Mouse (Mus musculus) heart, adult 2 months (tissue): Measurements from ENCODE around the gene Mrps10. TPM values are rescaled to one million over a fixed set of nuclear protein-coding genes. Genes with fewer than 3 reads are reported as not detected.
A peak's percentile ranks its signal among the peaks of the same experiment; 100 is the strongest.

Experiments
- DNase-seq, 2 experiments: peaks; one replicate each; pipeline ENCODE4 v3.0.0; 2021
- H3K27ac ChIP-seq: fragments of 200-600 bp; 2 replicates; pipeline ENCODE4 v1.8.1; 2022
- H3K27me3 ChIP-seq: fragments of 200-500 bp; 2 replicates; pipeline ENCODE4 v1.6.1; 2012; ENCODE audit warnings: mild to moderate bottlenecking, low read length, inconsistent platforms, mixed read lengths; ENCODE audit not compliant: control insufficient read depth, insufficient read depth
- H3K36me3 ChIP-seq: fragments of 200-500 bp; 2 replicates; pipeline ENCODE4 v1.6.1; 2012; ENCODE audit warnings: low read length, inconsistent platforms; ENCODE audit not compliant: control insufficient read depth, insufficient read depth
- H3K4me1 ChIP-seq: fragments of 200-500 bp; 2 replicates; pipeline ENCODE4 v1.6.1; 2011; ENCODE audit warnings: low read length; ENCODE audit not compliant: control insufficient read depth, insufficient read depth
- H3K4me3 ChIP-seq: fragments of 200-600 bp; 2 replicates; pipeline ENCODE4 v1.8.1; 2022
- H3K79me2 ChIP-seq: fragments of 200-500 bp; replicated peaks from 2 replicates; pipeline ENCODE4 v1.6.1; 2012; ENCODE audit warnings: mild to moderate bottlenecking, inconsistent platforms, low read length, moderate library complexity, mixed read lengths; ENCODE audit not compliant: control insufficient read depth, insufficient read depth
- H3K9ac ChIP-seq: fragments of 200-500 bp; 2 replicates; pipeline ENCODE4 v1.6.1; 2012; ENCODE audit warnings: low read depth, mild to moderate bottlenecking, control low read depth, inconsistent platforms, low read length, mixed read lengths
- CTCF ChIP-seq: fragments of 200-600 bp; IDR thresholded peaks from 2 replicates; pipeline ENCODE4 v1.8.1; 2022; ENCODE audit warnings: antibody characterized with exemption, mild to moderate bottlenecking, moderate library complexity
- EP300 ChIP-seq: fragments of 200-500 bp; IDR thresholded peaks from 2 replicates; pipeline ENCODE4 v1.6.1; 2011; ENCODE audit warnings: low read depth, low read length, control low read depth; ENCODE audit not compliant: insufficient read depth
- POLR2A ChIP-seq: fragments of 200-500 bp; IDR thresholded peaks from 2 replicates; pipeline ENCODE4 v1.6.1; 2011; ENCODE audit warnings: mild to moderate bottlenecking, low read depth, low read length, control low read depth; ENCODE audit not compliant: insufficient read depth
- WGBS: fragments of 180-500 bp; shearing (Covaris S2); methylation state at CpG from one replicate; pipeline ENCODE4 v1.1.7; 2018; 5-methylcytosine and 5-hydroxymethylcytosine counted together
- intact Hi-C: fragments of 180-260 bp; cut with DNase I; formaldehyde crosslinking; loops from one replicate; pipeline ENCODE4 v1.15.1; 2025
- long read RNA-seq: library from polyadenylated mRNA; stranded (forward); transcript quantifications from one replicate; pipeline ENCODE4 v2.0.0, GENCODE M21; 2021
- polyA plus RNA-seq: library from polyadenylated mRNA; depleted of rRNA; stranded (reverse); fragments of >200 nt; gene quantifications from 2 replicates; pipeline ENCODE4 v1.2.3, GENCODE M21; 2012; rRNA removed
- total RNA-seq, 2 experiments: library from RNA; stranded (reverse); gene quantifications; 2 replicates each; pipeline ENCODE4 v1.2.3; 2021

The Mrps10 gene
- 10 to 100 TPM; 18.2 to 22.5 TPM for total RNA-seq
- 19.9 and 25.9 TPM in 2 replicates for polyA plus RNA-seq
- long read RNA-seq, transcript Mrps10-204 (7 exons, 1,017 nt), result major isoform, 11 of 23 reads
- long read RNA-seq, transcript Mrps10-203 (7 exons, 1,018 nt), result major isoform, 11 of 23 reads
- long read RNA-seq, partial matches to known transcripts, result 0 of 23 reads
- long read RNA-seq, other reads (novel, unspliced or antisense), result 1 of 23 reads

DNA sequence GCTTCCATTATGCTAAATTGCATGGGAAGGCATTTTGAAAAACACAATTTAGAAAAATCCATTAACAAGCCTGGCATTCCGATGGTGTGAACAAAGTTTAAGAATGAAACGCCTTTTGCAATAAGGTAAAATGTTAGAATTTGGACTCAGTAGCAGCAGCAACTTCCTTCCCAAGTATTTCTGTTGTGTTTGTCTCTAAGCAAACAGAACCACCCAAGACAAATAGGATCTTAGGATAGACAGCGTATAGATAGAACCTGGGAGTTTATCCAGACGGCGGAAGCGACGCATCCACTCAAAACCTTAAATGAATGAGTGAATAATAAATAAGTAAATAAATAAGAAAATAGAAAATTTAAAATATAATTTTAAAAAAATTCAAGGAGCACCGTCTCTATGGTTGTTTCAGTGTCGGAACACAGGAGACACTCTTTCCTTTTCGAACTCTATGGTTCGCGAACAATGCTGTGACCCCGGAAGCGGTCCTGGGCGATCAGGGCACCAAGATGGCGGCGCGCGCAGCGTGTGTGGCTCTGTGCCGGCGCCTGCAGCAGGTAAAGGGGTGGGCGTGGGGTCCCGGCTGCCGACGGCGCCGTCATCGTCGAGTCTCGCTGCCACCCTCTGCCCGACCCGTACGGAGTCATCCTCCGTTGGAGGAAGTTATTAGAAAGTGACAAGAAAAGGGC is at the start of gene Mrps10:
Mrps10 (plus strand) TSS at position 487 of the 686 bp plus-strand sequence.
- H3K4me3 ChIP-seq, result peak within 1 kb of the TSS; percentile 94
- no peaks in the 10 kb centered on the region for H3K79me2 ChIP-seq
- WGBS, result 4% methylated on average over 35 of the region's 35 CpGs
- peak; percentile 84 to 86 for DNase-seq
- H3K4me1 ChIP-seq, result no peaks in the 10 kb centered on the region
- no peaks in the 10 kb centered on the region for H3K27me3 ChIP-seq
- no peaks in the 10 kb centered on the region; the same call in 1 of the 2 replicates for H3K36me3 ChIP-seq
- TF ChIP-seq CTCF (0 out of 2 replicates have a peak, but pooled peaks have one; percentile 16), POLR2A (peak; percentile 56; the same call in 1 of the 2 replicates), EP300 (no peak)
- peak within 1 kb of the TSS; percentile 56 for H3K27ac ChIP-seq
- peak within 1 kb of the TSS; percentile 62 for H3K9ac ChIP-seq
- intact Hi-C loops, result loop anchor here (5.0 to 10.0 kb wide), 4 partner anchors 226 to 331 kb away; partner anchors contain the start of genes Bysl, Gm20517, Gm21981 and Med20

DNA sequence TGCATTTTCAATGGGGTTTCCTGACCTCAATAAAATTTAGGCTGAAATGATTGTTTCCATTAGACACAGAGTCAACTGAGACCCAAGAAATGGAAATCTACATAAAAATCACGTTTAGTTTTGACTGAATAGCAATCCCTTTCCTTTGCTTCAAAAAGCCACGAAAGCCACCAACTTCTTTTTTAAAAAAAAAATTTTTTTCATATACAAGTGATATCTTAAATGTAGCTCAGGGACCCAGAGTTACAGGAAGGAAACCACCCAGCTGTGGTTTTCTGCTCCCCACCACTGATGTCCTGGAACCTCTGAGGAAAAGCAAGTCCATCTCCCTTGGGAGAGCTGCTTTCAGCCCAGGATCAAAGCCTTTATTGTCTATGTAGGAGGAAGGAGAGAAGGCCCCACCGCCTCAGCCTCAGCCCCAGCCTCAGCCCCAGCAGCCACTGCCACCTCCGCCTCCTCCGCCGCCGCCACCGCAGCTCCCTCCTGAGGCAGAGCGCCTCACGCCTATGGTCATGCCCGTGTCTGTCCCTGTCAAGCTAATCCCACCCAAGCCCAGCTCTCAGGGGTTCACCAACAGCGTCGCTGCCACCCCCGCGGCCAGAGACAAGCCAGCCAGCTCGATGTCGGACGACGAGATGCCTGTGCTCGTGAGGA is 49.6 kb upstream of the Mrps10 start:
- DNase-seq, result no peak

DNA sequence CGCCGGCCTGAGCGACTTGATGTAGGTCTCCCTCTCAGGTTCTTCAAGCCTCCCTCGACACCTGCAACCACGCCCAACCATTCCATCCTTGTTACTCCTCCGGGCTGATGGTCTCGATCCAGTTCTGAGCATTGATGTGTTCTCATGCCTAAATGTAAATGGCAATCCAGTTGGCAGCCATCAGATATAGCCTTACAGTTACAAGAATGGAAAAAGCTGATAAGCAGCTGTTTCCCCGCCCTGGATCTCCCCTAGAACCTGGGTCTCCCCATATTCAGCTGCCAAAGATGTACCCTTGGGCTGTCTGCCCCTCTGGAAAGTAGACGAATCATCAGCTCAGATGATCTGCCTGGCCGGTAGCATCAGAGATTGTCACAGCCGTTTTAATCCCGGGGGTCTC is 48.9 kb upstream of the Mrps10 start:
- H3K36me3 ChIP-seq, result no peaks in the 10 kb centered on the region
- no peak overlapping the region for H3K27ac ChIP-seq
- TF ChIP-seq CTCF, result no peak
- TF ChIP-seq EP300, result no peak
- no peak for TF ChIP-seq POLR2A
- no peak overlapping the region for H3K9ac ChIP-seq
- H3K27me3 ChIP-seq, result no peaks in the 10 kb centered on the region
- no peaks in the 10 kb centered on the region for H3K4me1 ChIP-seq
- 94% methylated on average over 12 of the region's 12 CpGs for WGBS
- no peaks in the 10 kb centered on the region for H3K79me2 ChIP-seq
- no peak for DNase-seq
- no peak overlapping the region for H3K4me3 ChIP-seq
- intact Hi-C loops, result no loop called here

More for the DNA sequence above, 49.6 kb upstream of the Mrps10 start:
- no peaks in the 10 kb centered on the region for H3K27me3 ChIP-seq
- H3K79me2 ChIP-seq, result no peaks in the 10 kb centered on the region
- H3K9ac ChIP-seq, result no peak overlapping the region
- H3K36me3 ChIP-seq, result no peaks in the 10 kb centered on the region
- H3K4me1 ChIP-seq, result no peaks in the 10 kb centered on the region
- intact Hi-C loops, result no loop called here
- H3K4me3 ChIP-seq, result no peak overlapping the region
- no peak for TF ChIP-seq POLR2A
- TF ChIP-seq CTCF, result no peak
- TF ChIP-seq EP300, result no peak
- WGBS, result 78% methylated on average over 20 of the region's 20 CpGs
- H3K27ac ChIP-seq, result no peak overlapping the region

DNA sequence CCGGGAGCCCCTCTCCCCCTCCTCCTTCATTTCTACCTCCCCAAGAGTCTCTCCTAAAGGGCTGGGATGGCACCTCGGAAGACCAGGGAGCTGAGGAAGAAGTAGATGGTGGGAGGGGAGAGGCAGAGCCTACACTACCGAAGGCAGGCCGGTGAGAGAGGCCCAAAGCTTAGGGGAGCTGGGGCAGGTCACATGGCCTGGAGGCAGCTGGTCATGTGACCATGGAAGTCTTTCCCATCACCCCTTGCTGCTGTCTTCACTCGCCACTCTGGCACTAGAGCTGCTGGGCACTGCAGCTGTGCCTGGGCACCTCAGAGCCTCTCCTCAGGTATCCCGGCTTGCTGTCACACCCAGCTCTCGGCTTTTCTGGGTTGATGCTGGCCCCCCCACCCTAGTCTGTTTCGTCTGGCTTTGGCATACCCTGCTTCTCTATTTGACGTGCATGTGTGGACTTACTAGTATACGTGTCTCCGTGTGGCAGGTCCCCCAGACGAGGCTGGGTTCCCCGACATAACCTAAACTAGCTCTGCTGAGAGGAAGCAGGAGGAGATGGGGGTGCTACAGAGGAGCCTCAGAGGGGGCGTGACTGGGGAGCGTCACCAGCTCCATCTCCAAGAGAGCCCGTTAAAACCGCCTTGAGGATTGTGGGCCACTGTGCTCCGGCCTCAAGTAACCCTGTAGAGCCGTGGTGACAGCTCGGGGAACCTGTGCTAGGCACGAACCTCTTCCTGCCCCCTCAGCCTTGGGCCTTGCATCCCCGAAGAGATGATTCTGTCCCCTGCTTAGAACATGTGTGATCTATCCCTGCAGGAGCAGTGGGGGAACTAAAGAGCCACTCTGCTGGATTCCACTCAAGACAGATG is 46.3 kb upstream of the Mrps10 start:
- Histone ChIP-seq H3K4me1 (no peaks in the 10 kb centered on the region), H3K4me3 (no peak overlapping the region), H3K27me3 (no peaks in the 10 kb centered on the region), H3K27ac (no peak overlapping the region), H3K79me2 (no peaks in the 10 kb centered on the region), H3K36me3 (no peaks in the 10 kb centered on the region), H3K9ac (no peak overlapping the region)
- no peak for TF ChIP-seq CTCF
- no peak for TF ChIP-seq POLR2A
- no peak for TF ChIP-seq EP300
- 83% methylated on average over 22 of the region's 22 CpGs for WGBS
- intact Hi-C loops, result no loop called here
- DNase-seq, result no peak

DNA sequence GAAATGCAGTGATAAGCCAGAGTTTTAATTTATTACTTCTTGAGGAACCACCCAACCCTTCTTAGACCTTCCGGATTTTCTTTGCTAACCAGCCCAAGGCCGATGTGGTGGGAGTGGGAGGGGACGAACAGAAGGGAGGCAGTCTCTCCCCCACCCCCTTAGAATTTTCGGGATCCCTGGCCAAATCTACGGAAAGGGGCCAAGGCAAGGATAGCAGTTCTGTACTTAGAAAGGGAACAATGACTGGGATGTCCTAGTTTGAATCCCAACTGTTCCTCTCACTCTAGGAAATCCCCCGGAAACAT is 45.7 kb upstream of the Mrps10 start:
- no peak overlapping the region for H3K4me3 ChIP-seq
- no peak for DNase-seq
- H3K27ac ChIP-seq, result no peak overlapping the region
- WGBS, result 79% methylated on average over 6 of the region's 6 CpGs
- no peak overlapping the region for H3K9ac ChIP-seq
- no peak for TF ChIP-seq CTCF
- no peak for TF ChIP-seq POLR2A
- TF ChIP-seq EP300, result no peak
- H3K4me1 ChIP-seq, result no peaks in the 10 kb centered on the region
- no peaks in the 10 kb centered on the region for H3K36me3 ChIP-seq
- intact Hi-C loops, result no loop called here
- no peaks in the 10 kb centered on the region for H3K27me3 ChIP-seq
- no peaks in the 10 kb centered on the region for H3K79me2 ChIP-seq
